Mouse (Mus musculus) layer of hippocampus, postnatal 14 days (tissue): ENCODE data around the gene Prkaa1. TPM values are rescaled to one million over a fixed set of nuclear protein-coding genes. Genes with fewer than 3 reads are reported as not detected.

Source experiments
- total RNA-seq, 2 experiments: library from RNA; stranded (reverse); gene quantifications; 2 replicates each; pipeline ENCODE4 v1.2.3; 2021

The Prkaa1 gene
- total RNA-seq, 2 experiments from 2014 or later = 19.2 to 20.8 TPM

Other genes with a start within 250 kb of the Prkaa1 start
- not detected for gene Mroh2b, start 245.1 kb upstream of the Prkaa1 start, total RNA-seq
- under 1 TPM; 0.14 to 0.28 TPM for gene C7, start 80.1 kb upstream of the Prkaa1 start, total RNA-seq
- gene Card6, start 35.3 kb upstream of the Prkaa1 start, total RNA-seq = 1 to 10 TPM; 2.0 to 3.7 TPM
- gene Rpl37, start 27.2 kb upstream of the Prkaa1 start, total RNA-seq = 100 to 1,000 TPM; 210 to 230 TPM
- 10 to 100 TPM; 53.2 to 64.4 TPM for gene Ttc33, start 41.7 kb downstream of the Prkaa1 start, total RNA-seq
- gene Ptger4, start 100.3 kb downstream of the Prkaa1 start, total RNA-seq = 1 to 10 TPM in 1 of 2 experiments, under 1 TPM in 1; 0.74 to 1.1 TPM